ENCODE assay signal across 14 mouse cellular contexts in genomic region chr6:143142861-143143260, GRCm38 (mm10).
"Had no signal": no experiment of that assay in that cellular context is flagged by ENCODE, and none has a peak within 500 bp of the region (broad histone marks: within the 10 kb centered on the region; RNA-seq: fewer than 3 reads in every experiment).

No protein-coding gene starts in this region.

- H3K4me1 ChIP-seq: neural tube, embryonic 13.5 days had no signal

- H3K27ac ChIP-seq: liver, embryonic 13.5 days; midbrain, embryonic 12.5 days; midbrain, embryonic 15.5 days; neural tube, embryonic 13.5 days; stomach, postnatal 0 days had no signal

- DNase-seq: kidney, postnatal 10 days; liver, embryonic 13.5 days; lung, adult 2 months; lung, postnatal 14 days; lung, postnatal 4 days; retina, postnatal 1 day; thymus, adult 2 months; thymus, postnatal 14 days had no signal

- H3K4me3 ChIP-seq: myocyte had no signal

- H3K27me3 ChIP-seq: kidney, embryonic 15.5 days; liver, embryonic 13.5 days; midbrain, embryonic 15.5 days; neural tube, embryonic 13.5 days had no signal

- H3K36me3 ChIP-seq: kidney, embryonic 15.5 days; liver, embryonic 13.5 days; midbrain, embryonic 12.5 days; midbrain, embryonic 15.5 days; neural tube, embryonic 13.5 days had no signal

- H3K9ac ChIP-seq: kidney, embryonic 15.5 days; liver, embryonic 13.5 days; midbrain, embryonic 15.5 days had no signal

- H3K9me3 ChIP-seq: kidney, embryonic 15.5 days; liver, embryonic 13.5 days; midbrain, embryonic 12.5 days; midbrain, embryonic 15.5 days; neural tube, embryonic 13.5 days had no signal
